Mouse (Mus musculus) hindbrain, embryonic 16.5 days (tissue): ENCODE results near the gene Spryd4. TPM values are rescaled to one million over a fixed set of nuclear protein-coding genes. Genes with fewer than 3 reads are reported as not detected.
A peak's percentile ranks its signal among the peaks of the same experiment; 100 is the strongest.
"Not testable (repeated sequence)": the region's sequence is repeated elsewhere in the genome, so short reads cannot be mapped to it uniquely, and the experiment has no call there.

Experiments used
- ATAC-seq: fragments of 200-750 bp; cut with Nextera tagmentation; 2 replicates; pipeline ENCODE4 v1.8.0; 2017; ENCODE audit warnings: moderate TSS enrichment, moderate library complexity
- H3K27ac ChIP-seq: fragments of 300-500 bp; sonication (generic); 2 replicates; pipeline ENCODE4 v1.5.1; 2014; ENCODE audit warnings: low read depth, mild to moderate bottlenecking, control low read depth, low read length, moderate library complexity
- H3K27me3 ChIP-seq: fragments of 300-500 bp; sonication (generic); replicated peaks from 2 replicates; pipeline ENCODE4 v1.6.1; 2014; ENCODE audit warnings: low read length; ENCODE audit not compliant: control insufficient read depth, insufficient read depth
- H3K36me3 ChIP-seq: fragments of 300-500 bp; sonication (generic); 2 replicates; pipeline ENCODE4 v1.6.1; 2014; ENCODE audit warnings: mild to moderate bottlenecking, low read length, moderate library complexity, mixed read lengths; ENCODE audit not compliant: control insufficient read depth, insufficient read depth
- H3K4me1 ChIP-seq: fragments of 300-500 bp; sonication (generic); 2 replicates; pipeline ENCODE4 v1.6.1; 2014; ENCODE audit warnings: low read depth, low read length; ENCODE audit not compliant: control insufficient read depth, insufficient read depth
- H3K4me2 ChIP-seq: fragments of 300-500 bp; sonication (generic); 2 replicates; pipeline ENCODE4 v1.6.1; 2014; ENCODE audit warnings: mild to moderate bottlenecking, low read length, control low read depth, moderate library complexity
- H3K4me3 ChIP-seq: fragments of 300-500 bp; sonication (generic); 2 replicates; pipeline ENCODE4 v1.5.1; 2014; ENCODE audit warnings: mild to moderate bottlenecking, low read length, control low read depth, moderate library complexity
- H3K9ac ChIP-seq: fragments of 300-500 bp; sonication (generic); 2 replicates; pipeline ENCODE4 v1.6.1; 2014; ENCODE audit warnings: low read depth, mild to moderate bottlenecking, control low read depth, low read length, moderate library complexity
- H3K9me3 ChIP-seq: fragments of 300-500 bp; sonication (generic); 2 replicates; pipeline ENCODE4 v1.6.1; 2014; ENCODE audit warnings: mild to moderate bottlenecking, low read length, moderate library complexity; ENCODE audit not compliant: control insufficient read depth
- WGBS: fragments of 180-500 bp; shearing (Covaris S2); extraction: QIAGEN DNeasy Blood & Tissue Kit; methylation state at CpG from one replicate; pipeline ENCODE4 v1.1.7; 2014; 5-methylcytosine and 5-hydroxymethylcytosine counted together
- polyA plus RNA-seq: library from polyadenylated mRNA; unstranded; fragments of >200 nt; fragmentation: Nextera tagmentation; extraction: Ambion mirVana; gene quantifications from 2 replicates; pipeline ENCODE4 v1.2.1, GENCODE M21; 2015

Gene Spryd4
- polyA plus RNA-seq, 1 experiment from 2014 or later, result 25.5 TPM

- Histone ChIP-seq H3K4me3 (no peak overlapping the region), H3K27me3 (no peaks in the 10 kb centered on the region), H3K4me1 (no peaks in the 10 kb centered on the region), H3K9me3 (no peaks in the 10 kb centered on the region), H3K9ac (no peak overlapping the region), H3K36me3 (no peaks in the 10 kb centered on the region), H3K27ac (no peak overlapping the region), H3K4me2 (no peak overlapping the region)
- WGBS, result 78% methylated on average over 6 of the region's 6 CpGs
- no peak for ATAC-seq
Measured at GRCm38 (mm10) chr10:128185277-128185940, 26.2 kb downstream of the Spryd4 start.

GRCm38 (mm10) chr10:128184296-128184695 lies 27.3 kb downstream of the Spryd4 start:
- 93% methylated on average over 2 of the region's 2 CpGs for WGBS
- no peak overlapping the region for H3K27ac ChIP-seq
- H3K4me1 ChIP-seq, result no peaks in the 10 kb centered on the region
- H3K27me3 ChIP-seq, result no peaks in the 10 kb centered on the region
- H3K4me2 ChIP-seq, result no peak overlapping the region
- H3K9me3 ChIP-seq, result no peaks in the 10 kb centered on the region
- no peaks in the 10 kb centered on the region for H3K36me3 ChIP-seq
- no peak for ATAC-seq
- H3K4me3 ChIP-seq, result no peak overlapping the region
- H3K9ac ChIP-seq, result no peak overlapping the region

GRCm38 (mm10) chr10:128179989-128180388 lies 31.6 kb downstream of the Spryd4 start, which contains the start of gene Rbms2:
Rbms2 (minus strand) TSS chr10:128180297.
- no peaks in the 10 kb centered on the region for H3K36me3 ChIP-seq
- no peak within 1 kb of the TSS for H3K27ac ChIP-seq
- no peak within 1 kb of the TSS for H3K9ac ChIP-seq
- no peak within 1 kb of the TSS for H3K4me2 ChIP-seq
- H3K4me1 ChIP-seq, result peaks cover 9% of the 10 kb centered on the region
- H3K27me3 ChIP-seq, result no peaks in the 10 kb centered on the region
- H3K4me3 ChIP-seq, result no peak within 1 kb of the TSS
- ATAC-seq, result no peak
- no peaks in the 10 kb centered on the region for H3K9me3 ChIP-seq
- 2% methylated on average over 6 of the region's 6 CpGs for WGBS

GRCm38 (mm10) chr10:128177316-128177715 lies 34.3 kb downstream of the Spryd4 start:
- 0 out of 2 replicates have a peak, but pooled peaks have one; percentile 30 for ATAC-seq
- Histone ChIP-seq H3K36me3 (no peaks in the 10 kb centered on the region), H3K9ac (no peak overlapping the region), H3K4me2 (no peak overlapping the region), H3K27ac (no peak overlapping the region), H3K27me3 (no peaks in the 10 kb centered on the region), H3K4me1 (peaks cover 9% of the 10 kb centered on the region), H3K4me3 (no peak overlapping the region), H3K9me3 (no peaks in the 10 kb centered on the region)
- 84% methylated on average over 4 of the region's 4 CpGs for WGBS

GRCm38 (mm10) chr10:128175996-128176755 lies 35.4 kb downstream of the Spryd4 start:
- Histone ChIP-seq H3K36me3 (no peaks in the 10 kb centered on the region), H3K4me2 (peak overlapping the region; percentile 85), H3K4me1 (peaks cover 9% of the 10 kb centered on the region), H3K27me3 (no peaks in the 10 kb centered on the region), H3K9ac (peak overlapping the region; percentile 65), H3K9me3 (no peaks in the 10 kb centered on the region), H3K27ac (peak overlapping the region; percentile 83), H3K4me3 (peak overlapping the region; percentile 54)
- ATAC-seq, result peak; percentile 88
- WGBS, result under 1% methylated on average over 17 of the region's 17 CpGs

DNA sequence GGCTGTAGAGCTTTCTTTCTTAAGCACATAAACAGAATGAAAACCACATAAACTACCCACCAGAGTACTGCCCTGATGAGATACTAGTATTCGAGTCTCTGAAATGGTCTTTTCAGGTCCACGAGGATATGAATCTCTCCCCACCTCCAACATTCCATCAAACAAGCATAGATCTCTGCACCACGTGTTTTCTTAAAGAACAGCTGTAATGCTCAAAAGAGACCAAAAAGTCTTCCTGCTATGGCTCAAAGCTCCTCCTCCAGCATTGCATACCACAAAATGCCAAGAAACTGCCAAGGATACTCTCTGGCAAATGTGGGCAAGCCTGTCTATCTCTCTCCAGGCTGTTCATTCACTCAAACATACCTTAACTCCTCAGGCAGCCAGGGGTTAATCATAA lies 36.3 kb downstream of the Spryd4 start:
- 18% methylated on average over 3 of the region's 3 CpGs for WGBS
- Histone ChIP-seq H3K4me3 (peak overlapping the region; percentile 54), H3K9ac (peak overlapping the region; percentile 65)

GRCm38 (mm10) chr10:128171348-128171747 lies 40.3 kb downstream of the Spryd4 start:
- WGBS, result 97% methylated on average over 10 of the region's 10 CpGs
- H3K36me3 ChIP-seq, H3K4me3 ChIP-seq, H3K27me3 ChIP-seq, H3K4me1 ChIP-seq, H3K4me2 ChIP-seq, H3K9me3 ChIP-seq, H3K27ac ChIP-seq, ATAC-seq, H3K9ac ChIP-seq: not testable (repeated sequence)

More for the DNA sequence above, 36.3 kb downstream of the Spryd4 start:
- H3K27me3 ChIP-seq, result no peaks in the 10 kb centered on the region
- no peak for ATAC-seq
- no peaks in the 10 kb centered on the region for H3K9me3 ChIP-seq
- no peaks in the 10 kb centered on the region for H3K36me3 ChIP-seq
- H3K4me1 ChIP-seq, result peaks cover 9% of the 10 kb centered on the region
- H3K4me2 ChIP-seq, result peak overlapping the region; percentile 85
- H3K27ac ChIP-seq, result no peak overlapping the region

- Histone ChIP-seq H3K4me3 (no peak overlapping the region), H3K9me3 (no peaks in the 10 kb centered on the region), H3K36me3 (no peaks in the 10 kb centered on the region), H3K27ac (no peak overlapping the region), H3K4me1 (no peaks in the 10 kb centered on the region), H3K27me3 (no peaks in the 10 kb centered on the region), H3K4me2 (no peak overlapping the region), H3K9ac (no peak overlapping the region)
- no peak for ATAC-seq
- WGBS, result 54% methylated on average over 6 of the region's 6 CpGs
Measured at GRCm38 (mm10) chr10:128167091-128167490, 44.5 kb downstream of the Spryd4 start.

DNA sequence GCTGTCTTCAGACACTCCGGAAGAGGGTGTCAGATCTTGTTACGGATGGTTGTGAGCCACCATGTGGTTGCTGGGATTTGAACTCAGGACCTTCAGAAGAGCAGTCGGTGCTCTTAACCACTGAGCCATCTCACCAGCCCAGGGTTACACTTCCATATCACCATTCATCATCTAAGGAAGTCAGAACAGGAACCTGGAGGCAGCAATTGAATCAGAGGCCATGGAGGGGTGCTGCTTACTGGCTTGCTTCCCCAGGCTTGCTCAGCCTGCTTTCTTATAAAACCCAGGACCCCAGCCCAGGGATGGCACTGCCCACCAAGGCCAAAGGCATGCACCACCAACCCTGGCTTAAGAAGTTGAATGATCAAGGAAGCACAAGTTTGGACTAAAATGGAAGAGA lies 45.9 kb downstream of the Spryd4 start:
- not testable (repeated sequence) for H3K36me3 ChIP-seq, H3K9me3 ChIP-seq, H3K27ac ChIP-seq, H3K9ac ChIP-seq, H3K4me2 ChIP-seq, H3K4me3 ChIP-seq, ATAC-seq, H3K4me1 ChIP-seq, H3K27me3 ChIP-seq
- 100% methylated on average over 2 of the region's 3 CpGs for WGBS
